Mouse (Mus musculus): ENCODE results near the gene Smap1.
A peak's percentile ranks its signal among the peaks of the same experiment; 100 is the strongest.
"Not testable (repeated sequence)": the region's sequence is repeated elsewhere in the genome, so short reads cannot be mapped to it uniquely, and the experiment has no call there.

Gene Smap1

DNA sequence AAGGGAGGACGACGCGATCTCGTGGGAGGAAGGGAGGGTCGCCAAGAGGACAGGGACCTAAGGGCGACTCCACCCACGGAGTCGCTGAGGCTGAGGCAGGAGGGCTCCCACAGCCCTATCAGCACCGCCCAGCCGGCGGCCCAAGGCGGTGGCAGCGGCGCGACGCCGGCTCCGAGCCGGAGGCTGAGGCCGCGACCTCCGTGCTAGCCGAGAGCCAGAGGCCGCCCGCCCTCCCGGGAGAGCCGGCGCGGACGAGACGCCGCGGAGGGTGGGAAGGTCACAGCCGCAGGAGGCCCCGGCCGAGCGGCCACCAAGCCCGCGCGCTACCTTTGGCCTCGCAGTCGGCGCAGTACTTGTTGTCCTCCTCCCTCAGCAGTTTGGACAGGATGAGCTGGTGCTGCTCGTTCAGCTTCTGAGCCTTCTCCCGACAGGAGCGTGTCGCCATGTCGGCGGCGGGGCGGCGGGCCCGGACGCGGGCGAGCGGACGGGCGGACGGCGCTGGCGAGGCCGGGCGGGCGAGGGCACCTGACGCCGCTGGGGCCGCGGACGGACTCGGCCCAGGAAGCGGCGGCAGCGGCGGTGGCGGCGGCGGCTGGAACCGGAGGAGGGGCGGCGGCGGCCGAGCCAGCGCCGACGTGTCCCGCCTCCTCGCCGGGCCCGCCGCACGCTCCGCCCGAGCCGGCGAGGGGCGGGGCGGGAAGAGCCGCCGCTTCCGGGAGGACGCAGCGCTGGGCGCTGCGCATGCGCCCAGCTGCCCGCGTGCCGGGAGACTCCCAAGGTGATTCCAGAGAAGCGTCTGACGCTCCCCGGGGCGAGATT lies at the start of gene Smap1:
Gene Smap1 (minus strand): TSS at position 607 of the 819 bp plus-strand sequence.
- peak; percentile 74 for DNase-seq (ENCODE audit: low read depth)

- DNase-seq (ENCODE audit: low read depth) = not testable (repeated sequence)
Observed at GRCm38 (mm10) chr1:23971159-23971558, 49.0 kb upstream of the Smap1 start.

DNA sequence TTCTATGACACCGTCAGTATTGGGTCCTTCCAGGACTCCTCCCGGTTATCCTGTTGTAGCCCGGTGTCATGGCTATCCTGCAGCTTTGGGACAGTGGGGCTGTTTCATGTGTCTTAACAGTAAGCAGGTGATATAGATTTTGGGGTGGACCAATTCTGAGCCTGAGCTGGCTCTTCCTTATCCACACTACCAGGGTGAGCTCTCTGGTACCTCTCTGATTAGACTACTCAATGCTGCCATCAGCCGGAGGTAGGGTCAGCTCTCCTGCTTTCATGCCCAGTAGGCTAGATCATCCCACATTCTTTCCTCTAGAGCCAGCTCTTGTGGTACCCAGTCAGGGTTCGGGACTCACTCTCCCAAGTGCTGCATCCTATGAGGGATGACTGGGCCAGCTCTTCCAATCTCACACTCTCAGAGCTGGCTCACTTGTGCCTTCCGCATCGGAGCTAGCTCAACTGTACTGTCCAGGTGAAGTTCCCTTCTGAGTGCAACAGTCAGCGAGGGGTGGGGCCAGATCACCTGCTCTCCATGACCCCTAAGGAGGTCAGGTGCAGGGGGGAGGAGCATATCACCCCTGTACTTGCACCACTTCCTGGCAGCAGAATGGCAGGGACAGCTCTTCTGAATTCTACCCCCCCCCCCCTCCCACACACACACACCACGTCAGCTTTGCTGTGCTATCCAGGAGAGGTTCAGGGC lies 46.1 kb upstream of the Smap1 start:
- DNase-seq (ENCODE audit: low read depth) = no peak

- DNase-seq (ENCODE audit: low read depth) = no peak
Observed at GRCm38 (mm10) chr1:23966226-23966625, 44.1 kb upstream of the Smap1 start.

DNA sequence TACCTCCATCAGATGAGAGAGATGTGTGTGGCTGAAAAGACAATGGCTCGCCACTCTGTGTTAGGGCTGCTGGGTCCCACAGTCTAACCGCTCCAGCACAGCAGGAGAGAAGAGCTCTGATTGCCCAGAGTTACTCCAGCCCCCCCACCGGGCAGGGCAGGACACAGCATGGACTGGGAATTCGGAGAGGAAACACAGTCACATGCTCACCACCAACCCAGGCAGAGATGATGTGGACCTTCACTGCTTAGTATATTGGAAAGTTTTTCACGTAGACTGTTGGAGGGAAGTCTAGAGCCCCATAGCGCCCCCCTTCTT lies 37.3 kb upstream of the Smap1 start:
- DNase-seq (ENCODE audit: low read depth) = no peak

GRCm38 (mm10) chr1:23958668-23959414 lies 36.7 kb upstream of the Smap1 start:
- DNase-seq (ENCODE audit: low read depth) = no peak

GRCm38 (mm10) chr1:23958101-23958500 lies 36.0 kb upstream of the Smap1 start:
- DNase-seq (ENCODE audit: low read depth) = no peak

- DNase-seq (ENCODE audit: low read depth) = no peak
Observed at GRCm38 (mm10) chr1:23955539-23955938, 33.4 kb upstream of the Smap1 start.

GRCm38 (mm10) chr1:23953921-23954320 lies 31.8 kb upstream of the Smap1 start:
- DNase-seq (ENCODE audit: low read depth) = no peak

DNA sequence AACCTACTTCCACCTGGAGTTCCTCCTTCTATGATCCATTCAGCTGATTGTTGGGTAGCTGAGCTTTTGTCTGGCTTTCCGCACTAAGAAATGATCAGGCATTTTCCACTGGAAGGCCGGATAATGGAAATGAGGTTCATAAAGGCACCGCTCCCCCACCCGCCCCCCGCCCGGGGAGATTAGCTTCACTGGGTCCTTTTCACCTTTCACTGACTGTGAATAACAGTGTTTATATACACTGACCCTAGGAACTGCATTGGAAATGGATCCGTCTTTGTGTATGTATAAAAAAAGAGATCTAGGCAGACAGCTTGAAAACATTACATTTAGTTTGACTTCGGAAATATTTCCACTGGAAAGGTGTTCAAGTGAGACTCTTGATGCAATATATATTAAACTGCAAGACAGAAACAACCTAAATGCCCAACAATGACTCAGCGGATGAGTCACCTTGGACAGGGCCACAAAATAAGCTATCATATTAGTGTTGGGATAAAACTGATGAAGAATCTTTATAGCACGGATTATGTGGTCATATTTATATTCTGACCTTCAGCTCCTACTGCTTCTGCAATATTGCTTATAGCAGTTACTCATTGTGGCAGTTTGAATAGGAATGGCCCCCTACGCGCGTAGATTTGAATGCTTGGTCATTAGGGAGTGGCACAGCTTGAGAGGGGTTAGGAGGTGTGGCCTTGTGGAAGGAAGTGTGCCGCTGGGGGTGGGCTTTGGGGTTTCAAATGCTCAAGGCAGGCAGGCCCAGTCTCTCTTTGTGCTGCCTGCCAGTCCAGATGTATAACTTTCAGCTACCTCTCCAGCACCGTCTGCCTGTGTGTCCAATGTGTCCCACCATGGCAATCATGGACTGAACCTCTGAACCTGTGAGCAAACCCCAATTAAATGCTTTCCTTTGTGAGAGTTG lies 26.9 kb upstream of the Smap1 start:
- DNase-seq (ENCODE audit: low read depth) = peak; percentile 60

DNA sequence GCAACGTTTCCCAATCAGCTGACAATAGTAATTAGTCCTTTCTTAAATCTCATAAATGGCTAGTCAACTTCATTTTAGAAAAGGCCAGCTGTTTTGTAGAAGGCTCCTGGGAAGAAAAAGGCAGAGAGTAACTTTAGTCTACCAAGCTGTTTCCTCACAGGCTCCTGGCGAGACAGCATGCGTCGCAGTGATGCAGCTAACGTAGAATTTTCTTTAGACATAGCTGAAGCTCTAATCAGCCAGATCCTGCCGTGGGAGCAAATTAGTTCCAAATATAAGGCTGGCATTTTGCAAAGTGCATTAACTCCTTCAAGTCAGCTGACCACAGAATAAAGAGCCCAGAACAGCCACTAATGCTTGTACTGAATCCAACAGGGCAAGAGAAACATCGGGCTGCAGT lies 26.2 kb upstream of the Smap1 start:
- DNase-seq (ENCODE audit: low read depth) = no peak

DNA sequence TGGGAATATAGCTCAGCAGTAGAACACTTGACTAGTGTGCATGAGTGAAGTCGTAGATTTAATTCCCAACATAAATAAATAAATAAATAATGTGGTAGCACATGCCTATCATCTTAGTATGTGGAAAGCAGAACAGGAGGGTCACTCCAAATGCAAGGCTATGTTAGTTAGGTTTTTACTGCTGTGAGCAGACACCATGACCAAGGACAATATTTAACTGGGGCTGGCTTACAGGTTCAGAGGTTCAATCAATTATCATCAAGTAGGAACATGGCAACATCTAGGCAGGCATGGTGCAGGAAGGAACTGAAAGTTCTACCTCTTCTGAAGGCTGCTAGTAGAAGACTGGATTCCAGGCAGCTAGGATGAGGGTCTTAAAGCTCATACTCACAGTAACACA lies 22.0 kb upstream of the Smap1 start:
- DNase-seq (ENCODE audit: low read depth) = no peak

GRCm38 (mm10) chr1:23943146-23943940 lies 21.2 kb upstream of the Smap1 start:
- DNase-seq (ENCODE audit: low read depth) = no peak

GRCm38 (mm10) chr1:23935408-23935762 lies 13.3 kb upstream of the Smap1 start:
- DNase-seq (ENCODE audit: low read depth) = no peak

GRCm38 (mm10) chr1:23934669-23935407 lies 12.7 kb upstream of the Smap1 start:
- DNase-seq (ENCODE audit: low read depth) = no peak

- peak; percentile 51 for DNase-seq (ENCODE audit: low read depth)
Observed at GRCm38 (mm10) chr1:23929410-23929809, 7.3 kb upstream of the Smap1 start.

DNA sequence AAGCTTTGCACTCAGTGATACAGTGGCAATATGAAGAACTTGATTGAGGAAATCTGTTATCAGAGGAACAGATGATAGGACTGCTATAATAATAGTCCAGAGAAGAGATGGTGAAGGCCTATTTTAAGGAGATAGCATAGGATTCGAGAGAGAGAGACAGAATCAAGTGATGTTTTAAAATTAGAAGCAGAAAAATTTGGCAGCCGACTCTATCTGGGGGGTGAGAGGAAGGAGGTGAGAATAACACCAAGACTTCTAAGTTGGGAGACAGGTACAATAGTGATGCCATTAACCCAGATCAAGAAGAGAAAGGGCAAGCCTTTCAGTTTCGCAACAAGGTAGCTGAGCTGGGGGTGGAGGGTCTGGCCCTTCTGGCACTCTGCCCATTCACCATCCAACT lies 6.3 kb upstream of the Smap1 start:
- DNase-seq (ENCODE audit: low read depth) = no peak

DNA sequence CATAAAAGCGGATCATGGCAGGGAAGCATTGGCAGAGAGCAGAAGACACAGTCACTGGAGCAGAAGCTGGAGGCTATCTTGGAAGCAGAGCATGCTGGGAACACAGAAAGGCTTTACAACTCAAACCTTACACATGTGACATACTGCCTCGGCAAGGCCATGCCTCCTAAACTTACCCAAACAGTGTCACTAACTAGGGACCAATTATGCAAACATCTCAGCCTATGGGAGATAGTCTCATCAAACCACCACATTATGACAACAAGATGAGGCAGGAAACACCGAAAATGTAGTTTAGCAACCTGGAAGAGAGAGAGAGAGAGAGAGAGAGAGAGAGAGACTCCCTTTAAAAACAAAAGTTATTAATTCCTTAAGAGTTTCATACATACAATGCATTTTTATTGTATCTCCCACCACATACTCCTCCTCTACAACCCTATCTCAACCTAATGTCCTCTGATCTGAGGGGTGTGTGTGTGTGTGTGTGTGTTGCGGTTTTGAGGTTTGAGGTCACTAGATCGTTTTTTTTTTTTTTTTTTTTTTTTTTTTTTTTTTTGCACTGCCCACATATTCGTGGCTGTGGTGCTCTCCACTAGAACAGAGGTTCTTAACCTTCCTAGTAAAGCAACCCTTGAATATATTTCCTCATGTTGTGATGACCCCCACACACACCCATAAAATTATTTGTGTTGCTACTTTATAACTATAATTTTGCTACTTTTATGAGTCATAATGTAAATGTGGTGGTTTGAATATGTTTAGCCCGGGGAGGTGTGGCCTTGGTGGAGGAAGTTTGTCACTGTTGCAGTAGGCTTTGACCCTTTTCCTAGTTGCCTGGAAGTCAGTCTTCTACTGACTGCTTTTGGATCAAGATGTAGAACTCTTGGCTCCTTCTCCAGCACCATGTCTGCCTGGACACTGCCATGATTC lies 1.9 kb upstream of the Smap1 start:
- DNase-seq (ENCODE audit: low read depth) = peak; percentile 94

DNA sequence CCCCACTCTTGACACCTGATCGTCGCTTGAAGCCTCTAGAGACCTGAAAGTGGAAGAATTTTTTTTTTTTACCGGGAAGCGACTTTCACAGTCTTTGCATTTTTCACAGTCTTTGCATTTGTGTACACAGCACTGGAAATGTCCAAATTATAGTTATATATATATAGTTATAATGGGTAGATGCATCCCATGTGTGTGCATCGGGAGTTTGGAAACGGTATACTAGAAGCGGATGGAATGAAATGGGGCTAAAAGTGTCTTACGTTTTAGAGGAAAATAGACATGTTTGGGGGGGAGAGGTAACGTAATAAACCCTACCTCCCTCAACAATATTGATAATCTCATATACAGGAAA lies 390 bp upstream of the Smap1 start:
- no peak for DNase-seq (ENCODE audit: low read depth)

Measured in 416B (cell line).